Mouse (Mus musculus) heart, postnatal 0 days (tissue): ENCODE results near the gene Rbm47. TPM values are rescaled to one million over a fixed set of nuclear protein-coding genes. Genes with fewer than 3 reads are reported as not detected.

Experiments
- ATAC-seq: fragments of 200-750 bp; cut with Nextera tagmentation; 2 replicates; pipeline ENCODE4 v1.8.0; 2017; ENCODE audit warnings: low read depth, moderate number of reproducible peaks, moderate library complexity; ENCODE audit not compliant: insufficient read depth
- DNase-seq: peaks from one replicate; pipeline ENCODE4 v3.0.0-alpha.2; 2016; ENCODE audit warnings: low spot score
- H3K27ac ChIP-seq: fragments of 300-500 bp; sonication (generic); 2 replicates; pipeline ENCODE4 v1.5.1; 2014; ENCODE audit warnings: low read depth, mild to moderate bottlenecking
- H3K27me3 ChIP-seq: fragments of 300-500 bp; sonication (generic); 2 replicates; pipeline ENCODE4 v1.6.1; 2014; ENCODE audit warnings: low read length, mixed read lengths; ENCODE audit not compliant: control insufficient read depth, insufficient read depth
- H3K36me3 ChIP-seq: fragments of 300-500 bp; sonication (generic); replicated peaks from 2 replicates; pipeline ENCODE4 v1.6.1; 2014; ENCODE audit warnings: low read length, mixed read lengths; ENCODE audit not compliant: control insufficient read depth, insufficient read depth
- H3K4me1 ChIP-seq: fragments of 300-500 bp; sonication (generic); 2 replicates; pipeline ENCODE4 v1.6.1; 2014; ENCODE audit warnings: antibody characterized with exemption; ENCODE audit not compliant: control insufficient read depth, insufficient read depth
- H3K4me2 ChIP-seq: fragments of 300-500 bp; sonication (generic); 2 replicates; pipeline ENCODE4 v1.6.1; 2014; ENCODE audit warnings: low read depth, mild to moderate bottlenecking, low read length, moderate library complexity
- H3K4me3 ChIP-seq: fragments of 300-500 bp; sonication (generic); 2 replicates; pipeline ENCODE4 v1.5.1; 2014; ENCODE audit warnings: low read depth, low read length
- H3K9ac ChIP-seq: fragments of 300-500 bp; sonication (generic); replicated peaks from 2 replicates; pipeline ENCODE4 v1.6.1; 2014; ENCODE audit warnings: low read depth, low read length, mixed read lengths
- H3K9me3 ChIP-seq: fragments of 300-500 bp; sonication (generic); replicated peaks from 2 replicates; pipeline ENCODE4 v1.6.1; 2016; ENCODE audit warnings: low read length; ENCODE audit not compliant: control insufficient read depth
- CTCF ChIP-seq: IDR thresholded peaks from 2 replicates; pipeline ENCODE4 v1.5.1; 2016; ENCODE audit warnings: antibody characterized with exemption, control low read depth, low read depth
- EP300 ChIP-seq: IDR thresholded peaks from 2 replicates; pipeline ENCODE4 v1.6.1; 2016; ENCODE audit warnings: antibody characterized with exemption, low read depth
- WGBS: fragments of 180-500 bp; shearing (Covaris S2); extraction: QIAGEN DNeasy Blood & Tissue Kit; methylation state at CpG from one replicate; pipeline ENCODE4 v1.1.7; 2014; 5-methylcytosine and 5-hydroxymethylcytosine counted together
- polyA plus RNA-seq: library from polyadenylated mRNA; unstranded; fragments of >200 nt; fragmentation: Nextera tagmentation; extraction: Ambion mirVana; gene quantifications from 2 replicates; pipeline ENCODE4 v1.2.1, GENCODE M21; 2015
- total RNA-seq: library from RNA; depleted of rRNA; stranded (reverse); fragments of >200 nt; gene quantifications from 2 replicates; pipeline ENCODE4 v1.2.3, GENCODE M21; 2014; ENCODE audit warnings: low replicate concordance

The Rbm47 gene
- total and polyA plus RNA-seq, 2 experiments from 2014 or later: 1.1 to 11.2 TPM

DNA sequence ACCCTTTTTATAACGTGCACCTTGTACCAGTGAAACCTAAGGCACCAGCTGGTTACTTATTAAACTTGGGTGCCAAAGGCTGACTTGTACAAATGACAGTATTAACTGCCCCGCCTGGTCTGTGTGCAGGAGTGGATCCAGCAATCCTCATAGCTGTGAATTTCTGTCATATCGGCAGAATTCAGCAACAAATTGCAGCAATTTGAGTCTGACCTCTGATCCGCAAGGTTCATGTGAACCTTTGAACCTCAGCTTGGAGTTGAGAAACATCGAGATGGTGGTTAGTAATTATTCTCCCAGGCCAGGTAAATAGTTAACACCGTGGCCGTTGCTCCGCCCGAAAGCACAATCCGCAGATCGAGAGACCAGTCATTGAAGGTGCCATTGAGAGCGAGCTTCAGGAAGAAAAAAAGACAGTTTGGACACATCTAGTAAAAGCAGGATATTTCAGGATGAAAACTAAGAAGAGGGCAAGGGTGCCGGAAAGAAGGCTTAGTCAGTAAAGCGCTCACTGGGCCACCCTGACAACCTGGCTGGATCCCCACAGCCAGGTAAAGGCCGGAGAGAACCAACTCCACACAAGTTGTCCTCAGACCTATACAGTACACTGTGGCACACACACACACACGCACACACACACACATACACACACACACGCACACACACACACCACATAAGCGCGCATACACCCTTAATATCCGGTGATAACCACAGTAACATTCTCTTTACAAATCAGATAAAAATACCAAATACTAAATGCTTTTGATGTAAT, 120.0 kb downstream of the Rbm47 start:
- WGBS: 90% methylated on average over 20 of the region's 20 CpGs
- no peak overlapping the region for H3K27ac ChIP-seq

DNA sequence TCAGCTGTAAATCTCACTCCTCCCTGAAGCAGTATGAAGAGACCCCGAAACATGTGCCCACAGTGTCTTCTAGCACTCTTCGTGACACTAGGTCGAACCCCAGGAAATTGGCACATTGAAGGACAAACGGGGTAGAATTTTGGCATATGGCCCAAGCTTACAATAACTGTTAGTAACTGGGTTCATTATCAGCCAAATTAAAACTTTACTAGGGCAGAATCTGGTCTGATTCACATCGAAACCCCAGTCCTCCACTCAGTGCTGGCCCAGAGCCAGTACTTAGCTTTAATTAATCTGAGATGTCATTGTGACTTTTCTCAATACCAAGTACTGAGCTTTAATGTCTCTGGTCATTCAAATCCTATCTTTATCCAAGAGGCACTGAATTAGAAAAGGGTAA, 122.1 kb downstream of the Rbm47 start:
- ATAC-seq (no peak), DNase-seq (no peak)
- Histone ChIP-seq H3K9ac (no peak overlapping the region), H3K27me3 (no peaks in the 10 kb centered on the region), H3K27ac (no peak overlapping the region), H3K4me2 (no peak overlapping the region), H3K4me3 (no peak overlapping the region), H3K36me3 (no peaks in the 10 kb centered on the region), H3K9me3 (no peaks in the 10 kb centered on the region), H3K4me1 (no peaks in the 10 kb centered on the region)
- 77% methylated on average over 5 of the region's 5 CpGs for WGBS
- TF ChIP-seq EP300 (no peak), CTCF (no peak)

More for the DNA sequence above, 120.0 kb downstream of the Rbm47 start:
- Histone ChIP-seq H3K36me3 (no peaks in the 10 kb centered on the region), H3K27me3 (no peaks in the 10 kb centered on the region), H3K4me3 (no peak overlapping the region), H3K4me2 (no peak overlapping the region), H3K9ac (no peak overlapping the region), H3K9me3 (no peaks in the 10 kb centered on the region), H3K4me1 (no peaks in the 10 kb centered on the region)
- DNase-seq (no peak), ATAC-seq (no peak)
- TF ChIP-seq EP300 (no peak), CTCF (no peak)

DNA sequence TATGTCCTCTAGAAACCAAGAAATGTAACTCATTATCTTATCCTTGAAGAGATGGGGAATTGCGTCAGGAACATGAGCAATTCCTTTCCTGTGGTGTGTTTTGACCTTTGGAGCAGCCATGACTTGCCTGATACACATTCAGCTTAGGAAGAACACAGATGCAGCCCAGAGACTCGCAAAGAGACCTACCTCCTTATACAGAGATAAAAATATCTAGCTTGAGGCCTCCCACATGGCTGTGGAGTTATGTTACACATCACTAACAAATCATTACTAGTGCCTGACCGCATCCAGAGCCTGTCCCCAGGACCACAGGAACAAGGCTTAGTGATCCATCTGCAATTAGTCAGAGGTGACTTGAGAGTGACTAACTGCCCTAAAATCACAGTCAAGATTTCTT, 126.6 kb downstream of the Rbm47 start:
- 52% methylated on average over 3 of the region's 3 CpGs for WGBS
- Histone ChIP-seq H3K27me3 (no peaks in the 10 kb centered on the region), H3K4me1 (no peaks in the 10 kb centered on the region), H3K27ac (no peak overlapping the region), H3K9me3 (no peaks in the 10 kb centered on the region), H3K4me3 (no peak overlapping the region), H3K4me2 (no peak overlapping the region), H3K9ac (no peak overlapping the region), H3K36me3 (no peaks in the 10 kb centered on the region)
- no peak for DNase-seq
- TF ChIP-seq CTCF: no peak
- TF ChIP-seq EP300: no peak
- ATAC-seq: no peak

DNA sequence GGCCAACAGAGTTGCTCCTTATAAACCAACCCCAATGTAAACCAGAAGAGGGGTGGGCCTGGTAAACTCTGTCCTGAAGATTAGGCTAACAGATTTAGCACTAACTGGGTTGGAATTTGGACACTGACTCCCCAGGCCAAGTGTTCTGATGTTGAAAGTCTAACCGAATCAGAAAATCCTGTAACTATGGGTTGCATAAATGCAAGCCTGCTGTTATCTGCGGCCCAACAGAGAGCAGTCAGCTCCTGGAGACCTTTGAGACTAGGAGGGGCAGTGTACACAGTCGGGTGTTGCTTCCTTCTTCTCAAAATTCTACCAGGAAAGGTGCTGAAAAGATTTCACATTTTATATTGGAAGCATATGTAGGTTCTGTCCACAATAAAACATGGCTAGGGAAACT, 129.0 kb downstream of the Rbm47 start:
- no peak overlapping the region for H3K9ac ChIP-seq

DNA sequence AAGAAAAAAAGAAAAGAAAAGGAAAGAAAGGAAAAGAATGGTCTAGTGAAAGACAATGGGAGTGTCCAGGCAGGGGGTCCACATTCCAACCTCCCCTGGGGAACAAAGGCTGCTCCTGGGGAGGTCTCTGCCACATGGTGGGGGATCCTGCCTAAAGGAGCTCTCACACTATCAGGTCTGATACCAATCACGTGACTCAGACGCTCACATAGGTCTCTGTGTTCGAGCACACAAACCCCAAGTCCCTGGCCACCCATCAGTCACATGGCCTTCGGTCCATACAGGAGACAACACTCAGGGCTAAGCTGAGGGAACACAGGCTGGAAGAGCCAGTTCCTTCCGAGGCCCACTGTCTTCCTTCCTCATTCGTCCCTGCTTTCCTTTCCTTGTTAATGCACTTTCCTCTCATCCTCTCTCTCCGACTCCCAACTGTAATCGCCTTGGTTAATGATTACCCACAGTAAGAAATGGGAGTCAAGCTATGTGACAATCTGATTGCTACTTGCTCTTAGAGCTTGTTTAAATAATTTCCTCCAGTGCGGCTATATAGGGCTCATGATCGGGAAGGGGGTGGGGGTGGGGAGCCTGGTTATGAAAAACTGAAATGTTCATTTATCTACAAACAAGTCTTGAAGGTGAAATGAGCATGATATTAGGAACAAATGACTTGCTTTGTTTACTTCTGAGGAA, 130.1 kb downstream of the Rbm47 start:
- no peak for TF ChIP-seq EP300
- TF ChIP-seq CTCF: no peak
- no peaks in the 10 kb centered on the region for H3K9me3 ChIP-seq
- DNase-seq (no peak), ATAC-seq (no peak)
- no peak overlapping the region for H3K4me2 ChIP-seq
- no peak overlapping the region for H3K27ac ChIP-seq
- no peak overlapping the region for H3K4me3 ChIP-seq
- WGBS: 58% methylated on average over 10 of the region's 10 CpGs
- H3K4me1 ChIP-seq: no peaks in the 10 kb centered on the region
- H3K36me3 ChIP-seq: no peaks in the 10 kb centered on the region
- H3K9ac ChIP-seq: no peak overlapping the region
- no peaks in the 10 kb centered on the region for H3K27me3 ChIP-seq

More for the DNA sequence above, 129.0 kb downstream of the Rbm47 start:
- TF ChIP-seq CTCF (no peak), EP300 (no peak)
- WGBS: 67% methylated on average over 3 of the region's 3 CpGs
- ATAC-seq: no peak
- Histone ChIP-seq H3K27me3 (no peaks in the 10 kb centered on the region), H3K27ac (no peak overlapping the region), H3K9me3 (no peaks in the 10 kb centered on the region), H3K4me3 (no peak overlapping the region), H3K4me2 (no peak overlapping the region), H3K36me3 (no peaks in the 10 kb centered on the region), H3K4me1 (no peaks in the 10 kb centered on the region)
- DNase-seq: no peak
